9 mouse cellular contexts compared by ENCODE assay signal in the genomic region with DNA sequence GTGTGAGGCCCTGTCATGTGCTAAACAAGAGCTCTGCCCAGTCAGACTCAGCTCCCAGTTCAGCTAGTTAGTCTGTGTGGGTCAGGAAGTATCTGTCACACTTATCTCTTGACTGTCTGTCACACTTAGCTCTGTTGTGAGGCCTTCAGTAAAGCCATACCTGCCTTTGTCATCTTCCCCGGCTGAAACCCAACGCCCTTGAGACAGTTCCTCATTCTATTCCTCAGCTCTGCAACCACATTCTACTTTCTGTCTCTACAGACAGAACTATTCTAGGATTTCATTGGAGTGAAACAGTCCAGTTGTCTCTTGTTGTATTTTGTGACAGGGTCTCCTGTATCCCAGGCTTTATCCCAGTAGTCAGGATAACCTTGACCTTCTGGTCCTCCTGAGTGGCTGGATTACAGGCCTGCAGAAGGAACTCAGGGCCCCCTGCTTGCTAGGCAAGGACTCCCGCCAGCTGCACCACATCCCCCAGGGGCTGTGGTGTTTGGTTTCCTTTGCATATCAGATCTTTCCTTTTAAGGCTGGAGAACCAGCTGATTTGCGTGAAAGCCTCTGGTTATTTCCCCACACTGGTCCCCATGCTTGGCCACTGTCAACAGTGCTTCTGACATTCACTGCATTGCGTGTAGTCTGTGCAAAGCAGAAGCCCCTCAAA. TPM values are rescaled to one million over a fixed set of nuclear protein-coding genes. Genes with fewer than 3 reads are reported as not detected.
DNase-seq lines count a peak whose midpoint lies in the region; ATAC-seq and TF ChIP-seq lines count a peak whose summit lies in the region.
"Had no signal": no experiment of that assay in that cellular context is flagged by ENCODE, and none has a peak within 500 bp of the region (broad histone marks: within the 10 kb centered on the region; RNA-seq: fewer than 3 reads in every experiment).

No protein-coding gene starts in this region.

- H3K36me3 ChIP-seq in heart, embryonic 14.5 days (ENCODE audit: control insufficient read depth, insufficient read depth, low read length) = peaks cover 23% of the 10 kb centered on the region
- H3K36me3 ChIP-seq in small intestine, adult 2 months (ENCODE audit: control insufficient read depth, insufficient read depth, low read length) = peaks cover 16% of the 10 kb centered on the region

- H3K4me2 ChIP-seq in heart, embryonic 14.5 days (ENCODE audit: low read length) = 0 out of 2 replicates have a peak overlapping the region, but pooled peaks have one; percentile 16

- H3K4me3 ChIP-seq in heart, embryonic 14.5 days (ENCODE audit: control insufficient read depth in 1 of 2, insufficient read depth in 1 of 2, low read depth in 1 of 2, low read length in 2 of 2) = no peak overlapping the region
- no peak overlapping the region for H3K4me3 ChIP-seq in small intestine, adult 2 months (ENCODE audit: low read depth, low read length)

- peak; percentile 25 to 32 for DNase-seq in adrenal gland, postnatal 36 days
- no peak for DNase-seq in adrenal gland, adult 8-10 months
- peak; percentile 51 for DNase-seq in MN1 (ENCODE audit: low spot score)
- peak; percentile 38 for DNase-seq in liver
- no peak for DNase-seq in frontal cortex, postnatal 14 days (ENCODE audit: low spot score in 2 of 2)
- DNase-seq in urinary bladder, adult 18-20 months (ENCODE audit: low spot score in 2 of 2) = no peak

- H3K9me3 ChIP-seq in heart, embryonic 14.5 days (ENCODE audit: control insufficient read depth, low read length) = no peaks in the 10 kb centered on the region

- peaks cover 26 to 39% of the 10 kb centered on the region in 2 experiments for H3K4me1 ChIP-seq in heart, embryonic 14.5 days (ENCODE audit: control insufficient read depth in 2 of 2, insufficient read depth in 2 of 2, low read length in 2 of 2)
- H3K4me1 ChIP-seq in small intestine, adult 2 months (ENCODE audit: control insufficient read depth, insufficient read depth, insufficient read length, low read length) = peaks cover 2% of the 10 kb centered on the region

- no peak for TF ChIP-seq POLR2A in small intestine, adult 2 months (IDR thresholded peaks at IDR 0.05; ENCODE audit: low read depth, low read length)

- H3K9ac ChIP-seq in heart, embryonic 14.5 days (ENCODE audit: low read length) = peak overlapping the region; percentile 46

- TF ChIP-seq CTCF in small intestine, adult 2 months (IDR thresholded peaks at IDR 0.05; ENCODE audit: extremely low read depth, insufficient read length, insufficient replicate concordance, low read depth, low read length) = no peak

- ATAC-seq in heart, embryonic 14.5 days (ENCODE audit: insufficient number of reproducible peaks, insufficient read depth, low FRiP score, low read depth) = peak; percentile 68

- no peaks in the 10 kb centered on the region for H3K27me3 ChIP-seq in heart, embryonic 14.5 days (ENCODE audit: control insufficient read depth, insufficient read depth, low read length)
- no peaks in the 10 kb centered on the region for H3K27me3 ChIP-seq in small intestine, adult 2 months (ENCODE audit: control insufficient read depth, insufficient read depth, low read length)

- WGBS in heart, embryonic 14.5 days = 6% methylated on average over 5 of the region's 5 CpGs
- 65% methylated on average over 5 of the region's 5 CpGs for WGBS in small intestine, adult 2 months

- H3K27ac ChIP-seq in heart, embryonic 14.5 days (replicated peaks in 1 of 2; ENCODE audit: control insufficient read depth in 1 of 2, insufficient read depth in 1 of 2, low read depth in 2 of 2, low read length in 2 of 2) = peak overlapping the region; percentile 92 to 93
- peak overlapping the region; percentile 69 for H3K27ac ChIP-seq in small intestine, adult 2 months (ENCODE audit: insufficient read depth, low read depth, low read length)

RNA-seq across cellular contexts. Expression of a gene that starts 11.2 kb away (rescaled TPM):
- total RNA-seq in adrenal gland, postnatal 36 days (2021) = 1 to 10 TPM; 1.7 to 2.1 TPM
- 1 to 10 TPM; 1.6 to 4.6 (median 2.2) TPM for total RNA-seq in adrenal gland, adult 8-10 months (2022)
- 1.6 and 2.0 TPM in 2 replicates for polyA plus RNA-seq in heart, embryonic 14.5 days (2014; fragmentation: Nextera tagmentation; extraction: Ambion mirVana)
- 0.30 and 0.77 TPM in 2 replicates for polyA plus RNA-seq in small intestine, adult 2 months (2012; rRNA removed)
- total RNA-seq: left cerebral cortex, postnatal 25 days had no signal

RNA-seq across cellular contexts. Expression of a gene that starts 11.8 kb away (rescaled TPM):
- 10 to 100 TPM; 71.1 to 90.8 TPM for total RNA-seq in adrenal gland, postnatal 36 days (2021)
- total RNA-seq in adrenal gland, adult 8-10 months (2022) = 10 to 100 TPM; 59.0 to 91.0 (median 69.9) TPM
- 69.9 and 79.5 TPM in 2 replicates for polyA plus RNA-seq in heart, embryonic 14.5 days (2014; fragmentation: Nextera tagmentation; extraction: Ambion mirVana)
- polyA plus RNA-seq in small intestine, adult 2 months (2012; rRNA removed) = 6.3 and 10.7 TPM in 2 replicates

RNA-seq across cellular contexts. Expression of a gene that starts 17.1 kb away (rescaled TPM):
- 1 to 10 TPM; 3.9 to 7.5 TPM for total RNA-seq in adrenal gland, postnatal 36 days (2021)
- total RNA-seq in adrenal gland, adult 8-10 months (2022) = 10 to 100 TPM in 1 of 4 experiments, 1 to 10 TPM in 3; 5.5 to 14.4 (median 7.9) TPM
- 7.4 and 10.0 TPM in 2 replicates for polyA plus RNA-seq in heart, embryonic 14.5 days (2014; fragmentation: Nextera tagmentation; extraction: Ambion mirVana)
- polyA plus RNA-seq in small intestine, adult 2 months (2012; rRNA removed) = 4.4 and 11.0 TPM in 2 replicates

RNA-seq across cellular contexts. Expression of a gene that starts 26.7 kb away (rescaled TPM):
- 100 to 1,000 TPM; 752 to 850 TPM for total RNA-seq in adrenal gland, postnatal 36 days (2021)
- 1,000 to 10,000 TPM in 1 of 4 experiments, 100 to 1,000 TPM in 3; 854 to 1,069 (median 919) TPM for total RNA-seq in adrenal gland, adult 8-10 months (2022)
- 232 and 251 TPM in 2 replicates for polyA plus RNA-seq in heart, embryonic 14.5 days (2014; fragmentation: Nextera tagmentation; extraction: Ambion mirVana)
- polyA plus RNA-seq in small intestine, adult 2 months (2012; rRNA removed) = 247 and 493 TPM in 2 replicates

RNA-seq across cellular contexts. Expression of a gene that starts 26.8 kb away (rescaled TPM):
- total RNA-seq in adrenal gland, postnatal 36 days (2021) = 10 to 100 TPM in 1 of 2 experiments, 1 to 10 TPM in 1; 6.5 to 10.9 TPM
- total RNA-seq in adrenal gland, adult 8-10 months (2022) = 10 to 100 TPM in 2 of 4 experiments, 1 to 10 TPM in 2; 8.5 to 14.8 (median 11.4) TPM
- 12.9 and 14.4 TPM in 2 replicates for polyA plus RNA-seq in heart, embryonic 14.5 days (2014; fragmentation: Nextera tagmentation; extraction: Ambion mirVana)
- polyA plus RNA-seq in small intestine, adult 2 months (2012; rRNA removed) = 0.37 and 0.95 TPM in 2 replicates

Comparison
In these comparisons a context has a peak if more than half of its experiments do, and no peak if none do; other contexts are left out.
1. DNase-seq: peak in adrenal gland, postnatal 36 days (2 of 2), MN1 (single experiment) and liver (single experiment); none in adrenal gland, adult 8-10 months (single experiment), frontal cortex, postnatal 14 days (0 of 2) and urinary bladder, adult 18-20 months (0 of 2).